Mouse (Mus musculus): ENCODE data around the gene Kcnj8. TPM values are rescaled to one million over a fixed set of nuclear protein-coding genes. Genes with fewer than 3 reads are reported as not detected.
A peak's percentile ranks its signal among the peaks of the same experiment; 100 is the strongest.
"Not testable (repeated sequence)": the region's sequence is repeated elsewhere in the genome, so short reads cannot be mapped to it uniquely, and the experiment has no call there.

Kcnj8 gene
- polyA plus RNA-seq, 1 experiment, result 12.8 TPM

DNA sequence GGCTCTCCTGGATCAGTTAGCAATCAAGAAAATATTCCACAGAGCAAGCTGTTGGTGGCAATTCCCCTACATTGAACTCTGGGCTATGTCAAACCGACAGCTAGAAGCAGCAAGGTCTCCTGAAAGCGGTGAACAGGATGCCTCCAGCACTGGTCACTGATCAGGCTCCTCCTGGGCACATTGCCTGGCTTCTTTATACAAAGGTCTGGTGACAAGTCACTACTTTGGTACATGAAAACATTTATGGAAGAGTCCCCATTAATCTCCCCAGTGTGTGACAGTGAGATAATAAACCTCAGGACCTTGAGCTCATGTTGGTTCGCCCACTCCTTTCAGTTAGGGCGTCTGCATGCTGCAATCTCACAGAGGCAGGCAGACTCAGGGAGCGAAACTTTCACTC, 41.0 kb downstream of the Kcnj8 start:
- H3K4me1 ChIP-seq (ENCODE audit: control insufficient read depth, insufficient read depth, insufficient read length), result no peaks in the 10 kb centered on the region
- no peak for DNase-seq (ENCODE audit: low read depth in 1 of 2, low spot score in 2 of 2)
- no peaks in the 10 kb centered on the region for H3K27me3 ChIP-seq (ENCODE audit: control insufficient read depth, insufficient read depth, low read length)
- WGBS, result 85% methylated on average over 5 of the region's 5 CpGs
- no peaks in the 10 kb centered on the region for H3K36me3 ChIP-seq (ENCODE audit: control insufficient read depth, insufficient read depth, low read length)
- TF ChIP-seq CTCF (IDR thresholded peaks at IDR 0.05; ENCODE audit: extremely low read depth, insufficient read depth, insufficient read length, insufficient replicate concordance) (no peak), POLR2A (IDR thresholded peaks at IDR 0.05; ENCODE audit: low read depth, low read length) (no peak)
- H3K27ac ChIP-seq (ENCODE audit: insufficient read depth, low read length), result no peak overlapping the region
- H3K4me3 ChIP-seq (ENCODE audit: extremely low read depth, insufficient read depth, insufficient read length), result no peak overlapping the region

DNA sequence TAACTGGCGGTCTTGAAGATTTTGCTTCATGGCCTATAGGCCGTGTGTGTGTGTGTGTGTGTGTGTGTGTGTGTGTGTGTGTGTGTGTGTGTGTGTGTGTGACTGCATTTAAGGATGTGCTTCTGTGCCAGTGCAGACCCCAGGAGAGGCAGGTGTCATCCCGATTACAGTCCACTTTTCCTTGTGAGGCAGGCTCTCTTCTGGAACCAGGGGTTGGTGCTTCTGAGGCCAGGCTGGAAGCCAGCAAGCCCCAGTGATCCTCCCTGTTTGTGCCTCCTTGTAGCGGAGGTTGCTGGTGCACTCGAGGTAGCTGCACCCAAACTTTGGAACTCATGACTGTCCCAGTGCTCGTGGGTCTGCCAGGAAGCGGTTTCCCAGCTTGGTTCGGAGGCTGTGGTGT, 41.7 kb downstream of the Kcnj8 start:
- no peak overlapping the region for H3K27ac ChIP-seq (ENCODE audit: insufficient read depth, low read length)
- no peaks in the 10 kb centered on the region for H3K27me3 ChIP-seq (ENCODE audit: control insufficient read depth, insufficient read depth, low read length)
- TF ChIP-seq POLR2A (IDR thresholded peaks at IDR 0.05; ENCODE audit: low read depth, low read length) (no peak), CTCF (IDR thresholded peaks at IDR 0.05; ENCODE audit: extremely low read depth, insufficient read depth, insufficient read length, insufficient replicate concordance) (no peak)
- no peak for DNase-seq (ENCODE audit: low read depth in 1 of 2, low spot score in 2 of 2)
- no peaks in the 10 kb centered on the region for H3K4me1 ChIP-seq (ENCODE audit: control insufficient read depth, insufficient read depth, insufficient read length)
- 86% methylated on average over 8 of the region's 8 CpGs for whole genome bisulfite sequencing
- H3K4me3 ChIP-seq (ENCODE audit: extremely low read depth, insufficient read depth, insufficient read length), result no peak overlapping the region
- no peaks in the 10 kb centered on the region for H3K36me3 ChIP-seq (ENCODE audit: control insufficient read depth, insufficient read depth, low read length)

DNA sequence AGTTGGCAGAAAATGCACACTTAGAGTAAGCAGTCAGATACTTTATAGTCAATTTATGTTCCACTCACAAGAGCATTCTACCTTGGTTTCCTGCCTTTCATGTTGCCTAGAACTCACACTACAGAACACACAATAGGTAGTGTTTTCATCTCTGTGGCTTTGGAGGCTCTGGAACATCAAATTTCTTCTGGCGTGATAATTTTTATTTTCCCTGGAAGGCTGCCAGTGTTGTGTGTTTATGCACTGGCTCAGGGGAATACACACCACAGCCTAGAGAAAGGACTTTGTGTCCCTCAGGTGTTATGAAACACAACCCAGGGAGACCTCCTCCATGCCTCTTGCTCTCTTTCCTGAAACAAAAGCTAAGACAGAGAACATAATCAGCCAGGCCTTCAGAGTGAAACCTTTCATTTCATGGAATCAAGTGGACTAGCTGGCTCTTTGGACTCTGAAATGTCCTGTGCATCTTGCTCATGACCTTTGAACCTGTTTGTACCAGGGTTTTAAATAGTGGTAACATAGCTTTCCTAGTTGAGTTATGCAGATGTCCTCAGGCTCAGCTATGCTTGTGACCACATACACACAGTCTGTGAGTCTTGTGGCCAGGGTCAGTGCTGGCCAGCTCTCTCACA, 43.4 kb downstream of the Kcnj8 start:
- Histone ChIP-seq H3K4me1 (ENCODE audit: control insufficient read depth, insufficient read depth, insufficient read length) (no peaks in the 10 kb centered on the region), H3K27me3 (ENCODE audit: control insufficient read depth, insufficient read depth, low read length) (no peaks in the 10 kb centered on the region), H3K27ac (ENCODE audit: insufficient read depth, low read length) (no peak overlapping the region), H3K36me3 (ENCODE audit: control insufficient read depth, insufficient read depth, low read length) (no peaks in the 10 kb centered on the region), H3K4me3 (ENCODE audit: extremely low read depth, insufficient read depth, insufficient read length) (no peak overlapping the region)
- no peak for DNase-seq (ENCODE audit: low read depth in 1 of 2, low spot score in 2 of 2)
- TF ChIP-seq CTCF (IDR thresholded peaks at IDR 0.05; ENCODE audit: extremely low read depth, insufficient read depth, insufficient read length, insufficient replicate concordance), result no peak
- TF ChIP-seq POLR2A (IDR thresholded peaks at IDR 0.05; ENCODE audit: low read depth, low read length), result no peak
- 46% methylated on average over 1 of the region's 1 CpGs for WGBS

DNA sequence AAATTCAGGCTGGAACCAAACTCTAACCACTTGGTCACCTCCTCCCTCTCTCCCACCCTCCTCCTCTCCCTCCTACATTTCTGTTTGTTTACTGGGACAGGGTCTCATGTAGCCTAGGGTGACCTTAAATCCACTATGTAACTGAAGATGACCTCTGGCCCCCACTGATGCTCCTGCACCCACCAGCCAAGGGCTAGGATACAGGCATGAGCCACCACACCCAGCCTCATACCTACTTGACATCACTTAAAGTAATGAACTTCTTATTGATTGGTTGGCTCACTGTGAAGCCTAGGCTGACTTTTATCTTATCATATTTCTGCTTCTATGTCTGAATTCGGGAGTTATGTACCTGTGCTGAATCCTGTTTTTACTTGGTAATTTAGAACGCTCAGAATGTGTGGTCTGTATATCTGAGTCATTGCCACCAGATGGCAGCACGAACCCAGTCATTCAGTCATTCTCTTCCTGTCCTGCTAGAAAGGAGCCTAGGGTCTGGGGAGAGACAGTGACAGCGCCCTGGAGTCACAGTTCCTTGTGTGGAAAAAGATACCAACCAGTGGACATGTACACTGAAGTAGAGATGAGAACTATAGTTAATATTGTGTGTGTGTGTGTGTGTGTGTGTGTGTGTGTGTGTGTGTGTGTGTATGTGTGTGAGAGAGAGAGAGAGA, 46.6 kb downstream of the Kcnj8 start:
- Histone ChIP-seq H3K4me1 (ENCODE audit: control insufficient read depth, insufficient read depth, insufficient read length) (no peaks in the 10 kb centered on the region), H3K27me3 (ENCODE audit: control insufficient read depth, insufficient read depth, low read length) (no peaks in the 10 kb centered on the region), H3K4me3 (ENCODE audit: extremely low read depth, insufficient read depth, insufficient read length) (no peak overlapping the region), H3K36me3 (ENCODE audit: control insufficient read depth, insufficient read depth, low read length) (no peaks in the 10 kb centered on the region), H3K27ac (ENCODE audit: insufficient read depth, low read length) (no peak overlapping the region)
- DNase-seq (ENCODE audit: low read depth in 1 of 2, low spot score in 2 of 2), result peak; percentile 15 to 34
- TF ChIP-seq POLR2A (IDR thresholded peaks at IDR 0.05; ENCODE audit: low read depth, low read length) (no peak), CTCF (IDR thresholded peaks at IDR 0.05; ENCODE audit: extremely low read depth, insufficient read depth, insufficient read length, insufficient replicate concordance) (peak; percentile 49; the same call in 1 of the 2 replicates)
- 2% methylated on average over 4 of the region's 4 CpGs for WGBS

DNA sequence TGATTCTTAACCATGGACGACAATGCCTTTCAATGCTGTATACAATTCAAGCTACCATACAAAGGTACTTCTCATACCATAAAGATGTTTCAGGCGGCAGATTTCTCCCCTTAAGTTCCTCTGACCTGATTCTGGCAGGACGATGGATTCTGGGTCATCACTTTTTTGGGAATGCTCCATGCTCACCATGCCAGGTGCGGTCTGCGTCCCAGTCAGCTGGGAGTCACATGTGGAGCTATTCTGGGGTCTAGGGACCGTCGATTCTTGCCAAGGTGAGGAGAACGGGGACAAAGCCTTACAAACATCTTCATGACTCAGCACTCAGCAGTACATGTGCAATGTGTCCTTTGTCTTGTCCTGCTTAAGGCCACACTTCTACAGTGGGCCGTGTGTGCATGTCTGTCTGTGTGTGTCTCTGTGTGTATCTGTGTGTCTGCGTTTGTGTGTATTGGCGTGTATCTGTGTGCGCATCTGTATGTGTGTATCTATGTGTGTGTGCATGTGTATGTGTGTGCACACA, 49.8 kb downstream of the Kcnj8 start:
- no peak for DNase-seq (ENCODE audit: low read depth in 1 of 2, low spot score in 2 of 2)
- WGBS, result 86% methylated on average over 12 of the region's 12 CpGs
- Histone ChIP-seq H3K4me1 (ENCODE audit: control insufficient read depth, insufficient read depth, insufficient read length) (no peaks in the 10 kb centered on the region), H3K27me3 (ENCODE audit: control insufficient read depth, insufficient read depth, low read length) (no peaks in the 10 kb centered on the region), H3K27ac (ENCODE audit: insufficient read depth, low read length) (no peak overlapping the region), H3K36me3 (ENCODE audit: control insufficient read depth, insufficient read depth, low read length) (no peaks in the 10 kb centered on the region), H3K4me3 (ENCODE audit: extremely low read depth, insufficient read depth, insufficient read length) (no peak overlapping the region)
- no peak for TF ChIP-seq CTCF (IDR thresholded peaks at IDR 0.05; ENCODE audit: extremely low read depth, insufficient read depth, insufficient read length, insufficient replicate concordance)
- TF ChIP-seq POLR2A (IDR thresholded peaks at IDR 0.05; ENCODE audit: low read depth, low read length), result no peak

DNA sequence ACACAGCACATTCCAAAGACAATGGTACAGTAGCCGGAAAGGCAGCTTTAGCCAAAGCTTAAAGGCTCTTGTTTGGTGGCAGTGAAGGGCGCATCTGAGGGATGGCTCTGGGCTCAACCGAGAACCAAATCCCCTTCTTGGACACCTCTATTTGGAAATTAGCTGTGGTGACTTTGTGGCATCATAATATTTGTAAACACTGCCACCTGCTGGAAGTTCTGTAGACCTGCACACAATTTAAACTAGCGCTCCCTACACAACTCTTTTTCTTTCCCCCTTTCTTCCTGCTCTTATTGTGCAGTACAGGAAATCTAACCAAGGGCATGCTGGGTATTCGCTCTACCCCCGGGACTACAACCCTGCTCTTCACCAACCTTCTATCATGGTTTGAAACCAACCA, 52.3 kb downstream of the Kcnj8 start:
- WGBS, result 9% methylated on average over 6 of the region's 6 CpGs
- no peak for DNase-seq (ENCODE audit: low read depth in 1 of 2, low spot score in 2 of 2)
- H3K27ac ChIP-seq (ENCODE audit: insufficient read depth, low read length), result no peak overlapping the region

GRCm38 (mm10) chr6:142515379-142515778, 56.0 kb downstream of the Kcnj8 start:
- H3K4me1 ChIP-seq (ENCODE audit: control insufficient read depth, insufficient read depth, insufficient read length); H3K27ac ChIP-seq (ENCODE audit: insufficient read depth, low read length): not testable (repeated sequence)

More for the DNA sequence above, 52.3 kb downstream of the Kcnj8 start:
- TF ChIP-seq POLR2A (IDR thresholded peaks at IDR 0.05; ENCODE audit: low read depth, low read length) (no peak), CTCF (IDR thresholded peaks at IDR 0.05; ENCODE audit: extremely low read depth, insufficient read depth, insufficient read length, insufficient replicate concordance) (peak; percentile 3; the same call in 1 of the 2 replicates)
- no peak overlapping the region for H3K4me3 ChIP-seq (ENCODE audit: extremely low read depth, insufficient read depth, insufficient read length)
- no peaks in the 10 kb centered on the region for H3K27me3 ChIP-seq (ENCODE audit: control insufficient read depth, insufficient read depth, low read length)
- H3K36me3 ChIP-seq (ENCODE audit: control insufficient read depth, insufficient read depth, low read length), result no peaks in the 10 kb centered on the region
- no peaks in the 10 kb centered on the region for H3K4me1 ChIP-seq (ENCODE audit: control insufficient read depth, insufficient read depth, insufficient read length)

More at GRCm38 (mm10) chr6:142515379-142515778, 56.0 kb downstream of the Kcnj8 start:
- H3K27me3 ChIP-seq (ENCODE audit: control insufficient read depth, insufficient read depth, low read length); H3K4me3 ChIP-seq (ENCODE audit: extremely low read depth, insufficient read depth, insufficient read length); DNase-seq (ENCODE audit: low read depth in 1 of 2, low spot score in 2 of 2); H3K36me3 ChIP-seq (ENCODE audit: control insufficient read depth, insufficient read depth, low read length): not testable (repeated sequence)
- WGBS, result 69% methylated on average over 9 of the region's 9 CpGs
